Mouse (Mus musculus) kidney, postnatal 14 days (tissue): ENCODE measurements at regions not wholly inside any gene's neighbourhood (a gene's known extent, or its start where the extent isn't known, plus 50 kb on each side); places are given as distances from the start of the nearest gene placed in this dataset.

Source experiments
- DNase-seq: peaks from one replicate; pipeline ENCODE4 v3.0.0; 2022; ENCODE audit warnings: mixed read lengths

DNA sequence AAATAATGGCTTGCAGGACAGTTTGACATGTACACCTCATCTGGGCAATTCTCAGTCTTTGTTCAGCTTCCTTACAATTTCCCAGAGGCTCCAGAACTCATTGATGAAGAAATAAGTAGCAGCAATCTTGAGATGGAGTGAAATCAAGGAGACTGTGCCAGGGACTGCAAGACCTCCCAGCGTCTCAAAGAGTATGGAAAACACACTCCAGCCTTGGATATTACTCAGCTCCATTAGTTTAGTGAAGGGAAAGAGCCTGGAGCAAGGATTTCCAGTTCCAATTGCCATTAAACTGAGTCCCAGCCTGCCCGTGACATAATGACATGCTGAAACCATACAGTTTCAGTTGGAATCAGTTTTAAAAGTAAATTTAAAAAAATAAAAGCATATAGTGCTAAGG lies 372.7 kb upstream of the Rack1 start:
- no peak for DNase-seq

DNA sequence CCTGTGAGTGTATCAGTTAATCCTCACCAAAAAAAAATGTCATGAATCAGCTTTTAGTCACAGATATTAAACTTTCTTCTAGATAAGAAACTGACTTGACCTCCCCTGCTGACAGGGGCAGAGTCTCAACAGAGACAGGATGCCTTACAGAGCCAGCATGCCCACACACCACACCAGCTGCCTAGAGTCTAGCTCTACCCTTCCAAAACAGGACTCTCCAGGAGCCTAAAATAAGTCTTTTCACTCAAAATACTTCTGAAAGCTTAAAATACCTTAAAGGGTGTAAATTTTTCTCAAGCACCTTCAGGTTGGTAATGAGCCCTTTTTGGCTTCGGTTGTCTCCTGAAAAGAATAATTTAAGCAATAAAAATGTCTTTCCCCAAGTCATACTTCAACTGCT lies 373.7 kb upstream of the Rack1 start:
- no peak for DNase-seq

DNA sequence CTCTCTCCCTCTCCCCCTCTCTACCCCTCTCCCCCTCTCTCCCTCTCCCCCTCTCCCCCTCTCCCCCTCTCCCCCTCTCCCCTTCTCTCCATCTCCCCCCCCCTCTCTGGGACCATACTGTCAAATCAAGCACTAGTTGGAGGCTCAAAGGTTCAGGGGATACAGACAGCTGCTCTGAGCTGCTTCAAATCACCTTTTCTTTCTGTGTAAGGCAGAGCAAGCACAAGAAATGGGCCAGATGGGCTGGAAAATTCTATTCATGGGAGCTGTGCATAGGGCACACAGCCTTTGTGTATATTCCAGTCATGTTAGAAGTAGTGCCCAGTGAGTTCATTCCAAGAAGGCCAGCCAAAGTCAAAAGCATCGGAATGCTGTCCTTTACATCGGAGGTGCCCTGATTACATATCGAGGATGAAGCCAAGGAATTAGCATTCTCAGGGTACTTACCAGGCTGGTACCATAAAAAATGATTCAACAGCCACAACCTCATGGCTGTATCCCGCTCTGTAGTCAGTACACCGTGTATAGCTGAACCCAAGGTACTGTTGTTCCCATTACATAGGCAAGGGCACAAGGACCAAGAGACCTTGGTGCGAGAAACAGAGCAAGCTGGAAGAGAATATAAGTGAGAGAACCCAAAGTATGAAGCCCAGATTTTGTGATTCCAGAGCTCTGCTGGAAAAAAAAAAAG lies 381.9 kb upstream of the Rack1 start:
- no peak for DNase-seq

DNA sequence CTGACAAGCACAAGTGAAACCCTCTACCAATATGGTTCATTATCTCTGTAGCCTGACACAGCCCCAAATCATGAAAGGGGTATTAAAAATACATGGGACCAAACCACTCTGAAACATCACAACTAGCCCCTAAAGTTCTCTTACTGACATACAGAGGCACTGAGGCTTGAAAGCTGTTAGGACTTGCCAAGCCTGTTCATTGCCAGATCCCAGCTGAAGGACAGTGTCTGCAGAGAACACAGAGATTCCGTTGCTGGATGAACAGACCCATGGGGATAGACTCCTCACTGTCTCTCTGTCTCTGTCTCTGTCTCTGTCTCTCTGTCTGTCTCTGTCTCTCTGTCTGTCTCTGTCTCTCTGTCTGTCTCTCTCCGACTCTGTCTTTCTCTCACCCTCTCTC lies 382.5 kb upstream of the Rack1 start:
- no peak for DNase-seq

DNA sequence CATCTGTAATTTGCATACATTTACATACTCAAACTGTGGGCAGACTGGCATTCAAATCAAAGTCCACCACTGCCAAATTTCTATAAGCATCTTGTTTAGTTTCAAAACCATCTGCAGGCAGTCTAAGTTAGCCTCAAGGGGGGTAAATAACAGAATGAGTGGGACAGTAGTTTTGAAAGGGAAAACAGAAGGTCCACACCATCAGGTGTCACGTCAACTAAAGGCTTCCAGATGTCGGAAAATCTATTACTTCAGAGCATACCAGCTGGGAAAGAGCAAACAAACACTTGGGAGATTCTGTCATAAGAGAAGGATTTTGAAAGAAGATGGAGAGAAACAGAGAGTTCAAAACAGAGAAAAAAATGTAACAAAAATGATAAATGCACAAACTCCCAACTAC lies 402.1 kb upstream of the Rack1 start:
- no peak for DNase-seq

DNA sequence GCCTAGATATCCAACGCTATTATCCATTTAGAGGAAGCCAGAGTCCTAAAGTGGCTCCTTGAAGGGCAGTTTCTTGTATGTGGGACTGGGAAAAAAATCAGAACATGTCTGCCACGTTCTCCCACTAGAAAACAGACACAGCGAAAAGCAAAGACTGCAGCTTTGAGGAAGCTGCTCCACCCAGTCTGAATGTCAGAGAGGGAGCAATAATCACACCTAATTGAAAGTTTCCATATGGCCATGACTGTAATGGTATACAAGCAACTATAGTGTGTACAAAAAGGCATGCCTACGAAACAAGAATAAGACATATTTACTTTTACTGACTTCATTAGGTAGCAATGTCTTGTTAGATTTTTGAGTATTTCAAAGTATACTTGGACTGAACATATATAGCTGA lies 392.7 kb upstream of the Sgcd start:
- DNase-seq, result no peak

DNA sequence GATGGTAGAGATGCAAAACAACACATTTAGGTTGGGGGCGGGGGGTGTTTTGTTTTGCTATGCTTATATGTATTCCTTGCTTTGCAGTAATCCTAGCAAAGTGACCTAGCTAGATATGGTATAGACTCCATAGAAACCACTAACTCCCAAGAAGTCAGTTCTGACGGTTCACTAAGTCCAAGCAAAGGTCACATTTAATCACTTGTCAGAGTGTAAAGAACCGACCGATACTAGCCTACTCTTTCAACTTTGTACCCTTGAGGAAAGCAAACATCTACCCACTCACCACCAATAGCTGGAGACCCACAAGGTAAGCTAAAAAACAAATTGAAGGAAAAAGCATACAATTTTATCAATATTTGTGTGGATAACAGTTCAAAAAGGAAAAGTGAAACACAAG lies 389.3 kb upstream of the Sgcd start:
- DNase-seq, result no peak

DNA sequence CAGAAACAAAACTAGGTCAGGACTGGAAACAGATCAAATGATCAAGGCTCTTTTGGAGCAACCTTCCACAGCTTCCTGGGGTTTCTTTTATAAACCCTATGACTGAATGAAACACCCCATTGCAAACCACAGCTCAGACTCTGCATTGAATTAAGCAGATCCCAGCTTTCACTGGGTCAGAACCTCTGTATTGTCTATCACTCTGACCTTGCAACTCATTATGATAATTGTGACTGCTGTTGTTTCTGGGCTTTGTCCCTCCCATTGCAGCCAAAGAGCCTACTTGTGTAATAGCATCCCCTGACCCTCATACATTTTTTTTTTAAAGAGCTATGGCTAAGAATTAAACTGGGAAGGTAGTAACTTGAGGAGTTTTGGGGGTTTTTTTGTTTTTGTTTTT lies 388.5 kb upstream of the Sgcd start:
- DNase-seq, result no peak

DNA sequence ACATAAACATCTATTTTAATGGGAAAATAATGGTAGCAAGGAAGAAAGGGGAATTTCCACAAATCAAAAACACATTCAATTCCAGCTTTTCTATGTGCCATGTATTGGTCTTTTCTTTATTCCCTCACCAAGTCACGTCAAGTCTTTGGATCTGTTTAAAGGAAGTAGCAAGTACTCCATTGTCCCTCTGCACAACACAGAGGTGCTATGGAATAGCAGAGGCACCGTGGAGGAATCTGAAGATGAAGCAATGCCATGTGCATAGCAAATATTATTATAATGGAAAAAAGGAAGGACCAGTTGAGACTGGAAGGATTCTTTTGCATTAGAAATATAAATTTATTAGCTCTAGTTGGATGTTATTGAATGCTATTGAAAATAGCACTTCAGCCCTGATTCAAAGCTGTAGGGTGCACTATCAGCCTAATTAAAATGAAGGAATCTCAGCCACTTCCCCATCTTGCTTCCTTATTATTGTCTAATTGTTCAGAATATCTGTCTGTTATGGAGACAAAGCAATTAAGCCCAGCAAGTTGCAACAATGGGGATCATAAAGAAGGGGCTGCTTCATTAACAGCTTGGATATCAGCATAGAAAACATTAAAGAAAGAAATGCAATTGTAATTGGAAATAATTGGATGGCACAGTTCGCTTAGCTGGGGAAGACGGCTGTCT lies 362.7 kb upstream of the Sgcd start:
- no peak for DNase-seq

DNA sequence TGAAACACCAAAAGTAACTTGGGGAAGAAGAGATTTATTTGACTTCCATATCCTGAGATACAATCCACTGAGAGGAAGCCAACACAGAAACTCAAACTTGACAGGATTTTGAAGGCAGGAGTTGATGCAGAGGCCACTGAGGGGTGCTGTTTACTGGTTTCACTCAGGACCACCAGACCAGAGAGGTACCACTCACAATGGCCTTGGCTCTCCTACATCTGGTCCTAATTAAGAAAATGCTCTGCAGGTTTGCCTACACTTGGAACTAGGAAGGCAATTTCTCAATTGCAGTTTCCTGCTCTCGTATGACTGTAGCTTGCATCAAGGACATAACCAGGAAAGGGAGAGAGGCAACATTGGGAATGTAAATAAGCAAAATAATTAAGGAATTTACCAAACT lies 325.7 kb upstream of the Sgcd start:
- no peak for DNase-seq

DNA sequence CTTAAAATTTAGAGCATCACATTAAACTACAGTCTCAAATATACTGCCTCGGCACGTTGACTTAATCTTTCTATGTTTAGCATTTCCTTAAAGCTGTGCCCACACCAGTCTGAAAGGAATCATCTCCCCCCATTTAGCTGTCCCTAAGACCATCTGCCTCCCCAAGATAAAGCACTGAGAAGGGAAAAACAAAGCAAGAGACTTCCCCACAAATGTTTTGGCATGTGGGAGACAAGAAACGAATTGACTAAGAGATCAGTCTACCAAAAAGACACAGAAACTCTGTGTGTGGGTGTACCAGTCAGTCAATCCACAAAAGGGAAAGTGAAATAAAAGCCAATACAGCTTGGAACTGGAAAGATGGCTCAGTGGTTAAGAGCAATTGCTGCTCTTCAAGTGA lies 306.6 kb upstream of the Sgcd start:
- DNase-seq, result no peak

DNA sequence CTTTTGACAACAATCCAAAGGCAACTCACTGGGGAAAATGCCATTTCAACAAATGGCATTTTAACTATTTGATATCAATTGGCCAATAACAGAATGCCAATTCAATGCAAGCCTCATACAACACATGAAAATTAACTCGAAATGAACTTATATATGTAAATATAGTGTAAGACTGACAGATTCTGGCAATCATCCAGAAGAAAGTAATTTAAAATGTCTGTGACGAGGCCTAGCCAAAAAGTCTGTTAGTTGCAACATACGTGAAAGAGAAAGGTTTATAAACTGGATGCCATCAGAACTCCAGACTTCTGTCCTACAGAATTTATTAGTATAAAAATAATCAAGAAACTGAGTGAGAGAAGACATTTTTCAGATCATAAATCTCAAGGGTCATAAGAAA lies 273.7 kb upstream of the Sgcd start:
- no peak for DNase-seq

DNA sequence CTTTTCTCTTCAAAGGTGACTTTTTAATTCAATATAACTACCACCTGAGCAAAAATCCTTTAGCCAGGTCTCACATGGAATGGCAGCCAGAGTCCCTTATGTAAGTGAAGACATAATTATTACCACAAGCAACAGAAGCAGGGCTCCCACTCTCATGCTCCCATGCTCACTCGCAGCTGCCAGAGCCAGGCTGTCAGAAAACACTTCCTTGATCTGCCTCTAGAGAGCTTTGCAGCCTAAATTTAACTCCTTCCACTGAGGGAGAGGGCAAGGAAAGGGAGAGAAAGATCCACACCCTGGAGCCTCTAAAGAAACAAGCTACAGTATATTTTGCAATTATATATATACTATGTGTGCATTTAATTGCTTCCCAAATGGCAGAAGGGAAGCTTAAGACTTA lies 272.3 kb upstream of the Sgcd start:
- DNase-seq, result no peak

DNA sequence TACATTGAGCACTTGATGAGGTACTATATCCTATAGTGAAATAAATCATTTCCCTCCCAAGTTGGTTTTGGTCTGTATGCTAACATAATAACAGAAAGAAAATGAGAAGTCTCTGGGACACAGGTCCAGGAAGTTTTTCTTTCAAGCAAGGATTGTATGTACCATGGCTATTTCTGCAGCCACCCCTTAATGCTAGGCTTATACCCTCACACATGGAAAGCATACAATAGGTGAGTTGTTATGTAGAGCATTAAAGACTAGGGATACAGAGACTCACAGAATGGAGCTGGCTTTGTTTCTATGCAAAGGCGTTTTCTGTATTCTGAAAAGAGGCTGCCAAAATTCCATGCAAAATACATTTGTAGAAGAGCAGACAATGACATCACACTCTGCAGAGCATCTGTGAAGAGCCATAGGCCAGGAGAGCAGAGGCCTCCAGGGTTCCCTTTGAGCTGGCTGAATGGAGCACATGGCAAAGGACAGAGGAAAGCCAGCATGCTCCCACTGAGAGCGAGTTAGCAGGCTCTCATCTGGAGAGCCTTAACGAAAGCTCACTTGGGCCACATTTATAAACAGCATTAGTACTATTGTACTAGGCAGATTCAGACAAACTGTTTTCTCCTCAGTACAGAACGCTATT lies 262.0 kb upstream of the Sgcd start:
- DNase-seq, result no peak

DNA sequence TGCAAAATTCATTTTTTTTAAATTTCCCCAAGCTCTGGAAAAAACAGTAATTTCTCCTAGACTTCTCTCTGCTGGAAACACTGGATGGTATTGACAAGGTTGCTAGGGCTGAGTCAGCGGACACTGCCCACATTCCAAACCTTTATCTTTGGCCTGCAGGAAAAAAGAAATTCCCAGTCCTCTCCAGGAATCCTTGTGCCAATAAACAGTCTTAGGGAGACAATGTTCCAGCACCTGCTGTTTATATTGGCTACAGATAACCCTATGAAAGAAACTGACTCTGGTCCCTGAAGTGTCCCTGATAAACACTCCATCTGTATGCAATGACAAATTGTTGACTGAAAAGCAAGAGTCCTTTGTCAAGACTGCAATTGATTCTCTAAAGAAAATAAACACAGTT lies 260.5 kb upstream of the Sgcd start:
- no peak for DNase-seq

DNA sequence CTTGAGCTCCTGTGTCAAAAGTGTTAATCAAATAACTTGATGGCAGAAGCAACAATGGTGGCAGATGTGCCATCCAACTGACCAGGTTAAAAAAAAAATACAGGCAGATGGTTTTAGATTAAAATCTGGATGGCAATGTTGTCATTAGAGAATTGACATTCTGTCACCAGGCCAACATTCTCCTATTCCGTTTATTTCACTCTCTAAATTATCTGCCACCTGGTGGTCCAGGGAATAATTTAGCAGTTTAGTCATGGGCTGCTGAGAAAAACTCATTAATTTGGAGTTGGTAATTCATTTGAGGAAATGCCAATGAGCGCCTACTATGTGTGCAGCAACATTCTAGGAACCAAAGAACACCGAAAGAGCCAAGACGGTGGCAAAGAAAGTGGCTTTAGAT lies 232.4 kb upstream of the Sgcd start:
- DNase-seq, result no peak

DNA sequence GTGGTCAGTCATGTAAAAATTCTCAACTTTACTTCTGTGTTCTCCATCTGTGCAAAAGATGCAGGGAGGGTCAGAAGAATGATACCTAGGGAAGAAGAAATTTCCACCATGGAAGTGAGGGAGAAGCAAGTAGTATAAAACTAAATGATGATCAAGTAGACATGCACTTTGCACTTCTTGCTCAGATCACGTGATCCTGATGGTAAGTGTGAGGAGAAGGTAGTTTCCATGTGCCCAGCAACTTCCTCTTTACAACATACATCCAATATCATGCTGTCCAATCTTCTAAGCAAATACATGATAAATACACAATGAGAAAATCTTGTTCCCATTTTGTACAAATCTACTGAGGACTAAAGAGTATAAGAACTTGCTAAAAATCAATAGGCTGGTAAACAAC lies 230.4 kb upstream of the Sgcd start:
- no peak for DNase-seq

DNA sequence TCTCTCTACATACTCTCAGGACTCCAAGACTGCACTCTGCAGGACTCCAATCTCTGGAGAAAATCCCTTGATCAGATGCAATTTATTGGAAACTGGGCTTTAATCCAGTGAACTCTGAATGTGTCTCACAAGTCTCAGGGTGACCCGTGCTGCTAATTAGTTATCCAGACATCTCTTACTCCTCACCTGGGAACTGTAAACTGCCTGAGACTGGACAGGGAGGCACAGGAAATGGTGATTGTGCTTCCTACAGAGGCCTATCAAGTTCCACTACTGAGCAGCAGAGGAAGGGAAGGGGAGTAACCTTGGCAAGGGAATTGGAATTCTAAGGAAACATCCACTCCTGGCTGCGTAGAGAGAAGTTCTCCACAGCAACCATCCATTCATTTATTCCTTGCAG lies 228.0 kb upstream of the Sgcd start:
- DNase-seq, result no peak

DNA sequence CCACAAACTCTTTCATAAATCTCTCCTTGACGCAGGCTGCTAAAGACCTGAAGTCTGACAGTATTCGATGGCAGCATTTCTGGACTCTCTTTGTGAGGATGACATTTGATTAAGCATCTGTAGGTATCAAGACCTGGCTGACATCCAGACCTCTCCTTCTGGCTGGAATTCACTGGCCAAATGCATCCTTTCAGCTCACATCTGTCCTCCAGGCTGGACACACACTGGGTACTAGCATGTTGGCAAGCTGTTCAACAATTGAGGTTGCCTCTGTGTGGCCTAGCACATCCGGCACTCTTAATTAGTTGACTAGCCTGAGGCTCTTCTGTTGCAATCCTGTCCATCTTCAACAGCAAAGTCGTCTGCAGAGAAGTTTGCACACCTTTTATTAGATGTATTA lies 197.8 kb upstream of the Sgcd start:
- no peak for DNase-seq

DNA sequence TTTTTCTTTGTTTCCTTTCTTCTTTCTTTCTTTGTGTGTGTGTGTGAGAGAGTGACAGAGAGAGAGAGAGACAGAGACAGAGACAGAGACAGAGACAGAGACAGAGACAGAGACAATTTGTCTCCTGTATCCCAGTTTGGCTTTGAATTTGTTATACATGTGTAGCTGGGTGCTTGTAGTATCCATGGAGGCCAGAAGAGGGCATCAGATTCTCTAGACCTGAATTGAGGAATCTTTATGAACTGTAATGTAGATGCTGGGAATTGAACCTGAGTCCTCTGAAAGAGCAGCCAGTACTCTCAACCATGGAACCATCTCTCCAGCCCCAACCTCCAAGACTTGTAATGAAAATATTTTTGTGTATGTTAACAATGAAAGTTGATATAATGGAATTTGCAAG lies 190.2 kb upstream of the Sgcd start:
- DNase-seq, result peak; percentile 8

DNA sequence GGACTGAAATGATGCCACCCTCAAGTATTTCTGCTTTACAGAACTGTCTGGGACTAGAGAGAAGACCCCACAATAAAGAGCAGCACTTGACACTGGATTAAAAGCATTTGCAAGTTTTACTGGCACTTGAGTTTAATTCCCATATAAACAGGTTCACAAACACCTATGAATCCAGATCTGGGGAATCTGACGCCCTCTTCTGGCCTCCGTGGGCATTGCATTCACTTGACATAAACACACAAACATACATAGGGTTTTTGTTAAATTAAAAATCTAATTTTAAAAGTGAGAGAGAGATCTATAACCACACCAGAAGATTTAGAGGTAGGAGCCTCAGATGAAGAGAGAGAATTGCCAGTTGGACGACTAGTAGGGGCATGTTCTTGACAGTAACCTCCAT lies 189.4 kb upstream of the Sgcd start:
- DNase-seq, result no peak

DNA sequence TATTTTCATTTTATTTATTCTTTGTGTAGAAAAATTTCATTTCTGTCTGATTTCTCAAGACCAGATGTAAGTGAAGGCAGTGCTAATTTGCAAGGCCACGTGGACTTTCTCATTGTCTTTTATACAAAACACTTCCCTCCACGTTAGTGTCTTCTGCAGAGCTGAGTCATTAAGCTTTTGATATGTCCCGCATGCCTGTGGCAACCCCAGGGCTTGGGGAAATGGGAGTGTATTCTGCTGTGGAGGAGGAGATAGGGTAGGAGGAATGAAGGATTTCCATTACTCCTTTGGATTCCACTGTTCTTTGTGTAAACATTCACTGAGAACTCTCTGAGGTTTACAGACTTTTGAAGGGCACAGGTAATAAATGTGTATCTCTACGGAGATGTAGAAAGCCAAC lies 187.7 kb upstream of the Sgcd start:
- no peak for DNase-seq

DNA sequence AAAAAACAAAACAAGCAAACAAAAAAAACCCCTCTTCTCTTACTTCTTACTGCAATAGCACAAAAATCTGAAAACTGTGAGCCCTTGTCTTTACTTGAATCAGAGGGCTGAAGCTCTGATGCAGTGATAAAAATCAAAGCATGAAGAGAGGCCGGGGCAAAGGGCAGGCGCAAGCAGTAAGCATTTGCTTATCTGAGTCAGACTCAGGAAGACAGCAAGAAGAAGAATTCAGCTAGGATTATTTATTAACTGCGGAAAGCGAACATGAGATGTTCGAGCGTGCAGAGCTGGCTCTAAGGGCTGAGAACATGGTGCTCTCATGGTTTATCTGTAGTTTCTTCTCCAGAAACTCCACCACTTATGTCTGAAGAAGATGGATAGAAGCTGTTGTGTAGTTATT lies 163.4 kb upstream of the Sgcd start:
- peak; percentile 7 for DNase-seq

DNA sequence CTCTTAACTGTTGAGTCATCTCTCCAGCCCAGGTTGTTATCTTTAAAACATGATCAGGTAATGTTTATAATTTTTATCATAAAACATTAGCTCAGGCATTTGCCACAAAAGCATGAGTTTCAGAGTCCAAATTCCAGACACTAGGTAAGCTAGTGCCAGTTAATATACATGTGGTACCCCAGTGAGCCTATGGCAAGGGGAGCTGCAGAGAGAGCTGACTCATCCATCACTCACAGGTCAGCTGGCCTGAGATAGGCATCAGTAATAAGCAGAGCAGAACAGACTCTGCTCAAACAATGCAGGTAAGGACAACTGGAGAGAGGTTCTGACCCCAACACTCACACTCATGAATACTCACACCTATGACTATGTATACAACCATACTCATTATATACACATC lies 144.6 kb upstream of the Sgcd start:
- no peak for DNase-seq

DNA sequence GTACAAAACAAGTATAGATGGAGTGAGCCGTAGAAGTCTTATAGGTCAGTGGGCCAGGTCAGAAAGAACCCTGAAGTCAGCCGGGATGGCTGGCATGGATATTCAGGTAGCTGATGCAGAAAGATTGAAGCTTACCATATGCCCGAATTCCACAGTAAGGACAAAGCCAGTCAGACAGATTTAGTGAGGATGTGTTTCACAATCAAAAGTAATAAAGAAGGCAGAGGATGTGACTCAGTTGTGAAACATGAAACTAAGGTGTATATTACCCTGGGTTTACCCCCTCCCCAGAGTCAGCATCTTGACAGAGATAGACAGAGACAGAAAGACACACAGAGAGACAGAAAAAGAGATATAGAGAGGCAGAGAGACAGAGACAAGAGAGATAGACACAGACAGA lies 109.3 kb upstream of the Sgcd start:
- DNase-seq, result no peak
